ENCODE assay signal across 8 mouse cellular contexts in the genomic region with DNA sequence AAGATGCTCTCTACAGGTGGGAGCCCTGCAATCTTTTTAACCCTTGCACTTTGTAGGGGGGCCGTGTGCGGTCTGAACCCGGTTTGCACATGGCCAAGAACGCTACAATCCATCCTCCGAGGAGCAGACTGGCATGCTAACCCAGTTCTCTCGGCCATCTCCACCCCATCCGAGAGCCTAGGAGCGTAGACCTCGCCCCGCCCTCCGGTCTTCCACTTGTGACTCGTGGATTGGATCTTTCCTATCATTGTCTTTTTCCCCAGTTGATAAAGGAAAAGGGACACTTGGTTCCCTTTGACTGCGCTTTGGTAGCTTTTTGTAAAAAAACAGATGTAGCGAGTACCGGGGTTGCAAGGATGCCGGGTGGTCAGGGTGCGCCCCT. TPM values are rescaled to one million over a fixed set of nuclear protein-coding genes. Genes with fewer than 3 reads are reported as not detected.
DNase-seq lines count a peak whose midpoint lies in the region; ATAC-seq and TF ChIP-seq lines count a peak whose summit lies in the region.

A gene (plus strand): TSS at position 250 of the 382 bp plus-strand sequence.

- peak; percentile 67 for ATAC-seq in erythroblast, adult 5-6 weeks (replicated peaks; ENCODE audit: low FRiP score, poor library complexity, severe bottlenecking)
- peak; percentile 47; the same call in 1 of the 2 replicates for ATAC-seq in hindbrain, embryonic 12.5 days (ENCODE audit: low FRiP score)
- no peak for ATAC-seq in limb, embryonic 15.5 days (ENCODE audit: insufficient number of reproducible peaks, low FRiP score, low TSS enrichment, low read depth)
- ATAC-seq in midbrain, embryonic 16.5 days: peak; percentile 46

- H3K4me3 ChIP-seq in left cerebral cortex, adult 2 months: peak within 1 kb of the TSS; percentile 67
- peak within 1 kb of the TSS; percentile 88 for H3K4me3 ChIP-seq in hindbrain, embryonic 12.5 days
- H3K4me3 ChIP-seq in limb, embryonic 15.5 days: peak within 1 kb of the TSS; percentile 99
- peak within 1 kb of the TSS; percentile 81 for H3K4me3 ChIP-seq in midbrain, embryonic 16.5 days (ENCODE audit: low read depth, low read length)

- TF ChIP-seq CTCF in left cerebral cortex, adult 2 months (IDR thresholded peaks at IDR 0.05): no peak

- H3K9me3 ChIP-seq in hindbrain, embryonic 12.5 days (replicated peaks): no peaks in the 10 kb centered on the region; the same call in 1 of the 2 replicates
- H3K9me3 ChIP-seq in limb, embryonic 15.5 days: no peaks in the 10 kb centered on the region
- no peaks in the 10 kb centered on the region for H3K9me3 ChIP-seq in midbrain, embryonic 16.5 days (replicated peaks; ENCODE audit: control insufficient read depth, low read length, poor library complexity, severe bottlenecking)

- no peak for DNase-seq in left cerebral cortex, adult 2 months (ENCODE audit: extremely low spot score in 1 of 2, low spot score in 2 of 2)
- DNase-seq in left cerebral cortex, postnatal 25 days (ENCODE audit: low spot score in 2 of 2): no peak
- DNase-seq in brain, adult 2 months (ENCODE audit: low read depth, low spot score): peak; percentile 64
- no peak for DNase-seq in natural killer cell, adult 2 months (ENCODE audit: low spot score in 2 of 2)

- intact Hi-C loops in left cerebral cortex, adult 2 months (cut with DNase I): no loop called here
- intact Hi-C loops in left cerebral cortex, postnatal 25 days (cut with DNase I): no loop called here

- peak within 1 kb of the TSS; percentile 82 for H3K4me2 ChIP-seq in hindbrain, embryonic 12.5 days (replicated peaks)
- H3K4me2 ChIP-seq in limb, embryonic 15.5 days: peak within 1 kb of the TSS; percentile 85
- peak within 1 kb of the TSS; percentile 81 for H3K4me2 ChIP-seq in midbrain, embryonic 16.5 days (ENCODE audit: low read length)

- H3K27ac ChIP-seq in left cerebral cortex, adult 2 months: peak within 1 kb of the TSS; percentile 99
- peak within 1 kb of the TSS; percentile 96 for H3K27ac ChIP-seq in hindbrain, embryonic 12.5 days
- peak within 1 kb of the TSS; percentile 95 for H3K27ac ChIP-seq in limb, embryonic 15.5 days
- peak within 1 kb of the TSS; percentile 94 for H3K27ac ChIP-seq in midbrain, embryonic 16.5 days (ENCODE audit: low read length)

- H3K36me3 ChIP-seq in hindbrain, embryonic 12.5 days: peaks cover 30% of the 10 kb centered on the region
- H3K36me3 ChIP-seq in limb, embryonic 15.5 days: peaks cover 35% of the 10 kb centered on the region
- H3K36me3 ChIP-seq in midbrain, embryonic 16.5 days (ENCODE audit: control insufficient read depth, insufficient read depth, low read length): peaks cover 11% of the 10 kb centered on the region

- no peaks in the 10 kb centered on the region for H3K27me3 ChIP-seq in hindbrain, embryonic 12.5 days
- no peaks in the 10 kb centered on the region for H3K27me3 ChIP-seq in limb, embryonic 15.5 days
- H3K27me3 ChIP-seq in midbrain, embryonic 16.5 days (ENCODE audit: control insufficient read depth, insufficient read depth, low read depth, low read length): no peaks in the 10 kb centered on the region

- peaks cover 20% of the 10 kb centered on the region for H3K4me1 ChIP-seq in hindbrain, embryonic 12.5 days
- peaks cover 36% of the 10 kb centered on the region for H3K4me1 ChIP-seq in limb, embryonic 15.5 days
- H3K4me1 ChIP-seq in midbrain, embryonic 16.5 days (ENCODE audit: control insufficient read depth, insufficient read depth, low read length): peaks cover 11% of the 10 kb centered on the region

- 0% methylated on average over 17 of the region's 17 CpGs for WGBS in hindbrain, embryonic 12.5 days
- under 1% methylated on average over 17 of the region's 17 CpGs for WGBS in limb, embryonic 15.5 days
- under 1% methylated on average over 17 of the region's 17 CpGs for WGBS in midbrain, embryonic 16.5 days

- H3K9ac ChIP-seq in hindbrain, embryonic 12.5 days: peak within 1 kb of the TSS; percentile 93
- peak within 1 kb of the TSS; percentile 96 for H3K9ac ChIP-seq in limb, embryonic 15.5 days
- peak within 1 kb of the TSS; percentile 91 for H3K9ac ChIP-seq in midbrain, embryonic 16.5 days (ENCODE audit: low read depth, low read length)

RNA-seq across cellular contexts. Expression of the gene that starts here (rescaled TPM):
- total RNA-seq in left cerebral cortex, adult 2 months (2021): 1 to 10 TPM; 7.5 to 8.7 TPM
- 1 to 10 TPM; 8.2 to 9.1 TPM for total RNA-seq in left cerebral cortex, postnatal 25 days (2021)
- total RNA-seq in erythroblast, adult 5-6 weeks (2015; ENCODE audit: low replicate concordance): not detected in 2 replicates
- 0.42 and 1.4 TPM in 2 replicates for total RNA-seq in erythroblast, adult 5-6 weeks (2017; ENCODE audit: low replicate concordance)
- 1.4 and 1.8 TPM in 2 replicates for polyA plus RNA-seq in hindbrain, embryonic 12.5 days (2016; fragmentation: Nextera tagmentation; extraction: Ambion mirVana)
- polyA plus RNA-seq in limb, embryonic 15.5 days (2015; fragmentation: Nextera tagmentation; extraction: Ambion mirVana): 1.4 and 4.6 TPM in 2 replicates
- 1.9 and 2.2 TPM in 2 replicates for polyA plus RNA-seq in midbrain, embryonic 16.5 days (2015; fragmentation: Nextera tagmentation; extraction: Ambion mirVana)
